ENCODE assay signal across 22 mouse cellular contexts in the genomic region with DNA sequence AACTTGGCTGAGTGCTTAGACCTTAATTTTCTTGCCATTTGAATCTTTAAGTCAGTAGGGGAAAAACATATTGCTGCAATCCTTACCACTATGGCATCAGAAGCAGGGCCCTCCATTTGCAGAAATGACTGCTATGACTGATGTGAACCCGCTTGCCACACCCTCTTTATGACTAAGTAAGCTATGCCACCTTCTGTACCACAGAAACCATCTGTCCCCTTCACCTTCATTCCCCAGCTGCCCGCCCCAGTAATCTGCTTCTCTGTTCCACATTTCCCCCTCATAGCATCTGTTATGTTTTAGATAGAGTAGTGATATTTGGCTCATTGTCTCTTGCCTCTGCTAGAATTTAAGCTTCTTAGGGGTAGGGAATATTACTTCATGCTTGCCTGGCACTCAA.
DNase-seq lines count a peak whose midpoint lies in the region; ATAC-seq lines count a peak whose summit lies in the region.
"Had no signal": no experiment of that assay in that cellular context is flagged by ENCODE, and none has a peak within 500 bp of the region (broad histone marks: within the 10 kb centered on the region; RNA-seq: fewer than 3 reads in every experiment).

No protein-coding gene starts in this region.

- no peaks in the 10 kb centered on the region for H3K4me1 ChIP-seq in forebrain, embryonic 14.5 days (ENCODE audit: control insufficient read depth, insufficient read depth, low read length)
- H3K4me1 ChIP-seq in forebrain, embryonic 10.5 days, result no peaks in the 10 kb centered on the region
- H3K4me1 ChIP-seq: embryonic facial prominence, embryonic 13.5 days; heart, embryonic 10.5 days; hindbrain, embryonic 12.5 days; limb, embryonic 10.5 days; liver, embryonic 12.5 days; lung, embryonic 15.5 days; midbrain, embryonic 12.5 days had no signal

- 70% methylated on average over 2 of the region's 2 CpGs for WGBS in forebrain, embryonic 14.5 days
- WGBS in forebrain, embryonic 10.5 days, result 84% methylated on average over 2 of the region's 2 CpGs

- H3K4me3 ChIP-seq in forebrain, embryonic 14.5 days (ENCODE audit: low read depth, low read length), result no peak overlapping the region
- no peak overlapping the region for H3K4me3 ChIP-seq in forebrain, embryonic 10.5 days
- H3K4me3 ChIP-seq: embryonic facial prominence, embryonic 13.5 days; heart, embryonic 10.5 days; hindbrain, embryonic 12.5 days; limb, embryonic 10.5 days; liver, embryonic 12.5 days; lung, embryonic 15.5 days; midbrain, embryonic 12.5 days had no signal

- peak; percentile 50 for DNase-seq in forebrain, embryonic 14.5 days (ENCODE audit: low spot score)
- no peak for DNase-seq in forebrain, embryonic 10.5 days (ENCODE audit: extremely low spot score, low spot score)
- peak; percentile 64 for DNase-seq in right cerebral cortex, adult 18-20 months
- DNase-seq in right cerebral cortex, postnatal 14 days, result no peak
- DNase-seq in layer of hippocampus, adult 9-11 months, result peak; percentile 81
- peak; percentile 67 for DNase-seq in telencephalon, adult 2 months (ENCODE audit: low read depth, low spot score)
- DNase-seq in ovary, postnatal 36 days (ENCODE audit: low spot score), result no peak
- DNase-seq in thymus, postnatal 4 days, result no peak
- DNase-seq: adrenal gland, adult 8-10 months; cerebellum, adult 11-12 months; heart, postnatal 10 days; kidney, adult 9 months; kidney, postnatal 36 days; thymus, postnatal 25 days had no signal

- no peaks in the 10 kb centered on the region for H3K36me3 ChIP-seq in forebrain, embryonic 14.5 days (ENCODE audit: control insufficient read depth, insufficient read depth, low read length)
- no peaks in the 10 kb centered on the region for H3K36me3 ChIP-seq in forebrain, embryonic 10.5 days (replicated peaks)
- H3K36me3 ChIP-seq: embryonic facial prominence, embryonic 13.5 days; heart, embryonic 10.5 days; hindbrain, embryonic 12.5 days; limb, embryonic 10.5 days; liver, embryonic 12.5 days; lung, embryonic 15.5 days; midbrain, embryonic 12.5 days had no signal

- peak; percentile 46; the same call in 1 of the 2 replicates for ATAC-seq in forebrain, embryonic 14.5 days
- ATAC-seq: inflammation-experienced regulatory T-cells, adult 6 months; liver, embryonic 12.5 days had no signal

- H3K27ac ChIP-seq in forebrain, embryonic 14.5 days (ENCODE audit: low read depth, low read length), result no peak overlapping the region
- no peak overlapping the region for H3K27ac ChIP-seq in forebrain, embryonic 10.5 days
- H3K27ac ChIP-seq: embryonic facial prominence, embryonic 13.5 days; heart, embryonic 10.5 days; hindbrain, embryonic 12.5 days; limb, embryonic 10.5 days; liver, embryonic 12.5 days; lung, embryonic 15.5 days; midbrain, embryonic 12.5 days had no signal

- H3K27me3 ChIP-seq in forebrain, embryonic 14.5 days (replicated peaks; ENCODE audit: control insufficient read depth, insufficient read depth, low read length), result no peaks in the 10 kb centered on the region
- H3K27me3 ChIP-seq in forebrain, embryonic 10.5 days (ENCODE audit: poor library complexity, severe bottlenecking), result no peaks in the 10 kb centered on the region
- H3K27me3 ChIP-seq: embryonic facial prominence, embryonic 13.5 days; hindbrain, embryonic 12.5 days; liver, embryonic 12.5 days; lung, embryonic 15.5 days; midbrain, embryonic 12.5 days had no signal

- H3K4me2 ChIP-seq in forebrain, embryonic 14.5 days (ENCODE audit: low read length), result no peak overlapping the region
- H3K4me2 ChIP-seq: embryonic facial prominence, embryonic 13.5 days; hindbrain, embryonic 12.5 days; liver, embryonic 12.5 days; lung, embryonic 15.5 days; midbrain, embryonic 12.5 days had no signal

- H3K9ac ChIP-seq in forebrain, embryonic 14.5 days (ENCODE audit: low read length), result no peak overlapping the region
- H3K9ac ChIP-seq: embryonic facial prominence, embryonic 13.5 days; hindbrain, embryonic 12.5 days; liver, embryonic 12.5 days; lung, embryonic 15.5 days; midbrain, embryonic 12.5 days had no signal

- H3K9me3 ChIP-seq in forebrain, embryonic 14.5 days (replicated peaks; ENCODE audit: control insufficient read depth, low read length), result no peaks in the 10 kb centered on the region
- no peaks in the 10 kb centered on the region for H3K9me3 ChIP-seq in forebrain, embryonic 10.5 days
- H3K9me3 ChIP-seq: embryonic facial prominence, embryonic 13.5 days; heart, embryonic 10.5 days; hindbrain, embryonic 12.5 days; limb, embryonic 10.5 days; liver, embryonic 12.5 days; lung, embryonic 15.5 days; midbrain, embryonic 12.5 days had no signal

Comparison
In these comparisons a context has a peak if more than half of its experiments do, and no peak if none do; other contexts are left out.
1. DNase-seq: peak in forebrain, embryonic 14.5 days (single experiment), right cerebral cortex, adult 18-20 months (single experiment), layer of hippocampus, adult 9-11 months (single experiment) and telencephalon, adult 2 months (single experiment); none in forebrain, embryonic 10.5 days (single experiment), right cerebral cortex, postnatal 14 days (single experiment), ovary, postnatal 36 days (single experiment) and thymus, postnatal 4 days (single experiment).